Mouse (Mus musculus) heart, adult 2 months (tissue): ENCODE measurements at regions not wholly inside any gene's neighbourhood (a gene's known extent, or its start where the extent isn't known, plus 50 kb on each side); places are given as distances from the start of the nearest gene placed in this dataset.

Experiments used
- CTCF ChIP-seq: fragments of 200-600 bp; IDR thresholded peaks from 2 replicates; pipeline ENCODE4 v1.8.1; 2022; ENCODE audit warnings: antibody characterized with exemption, mild to moderate bottlenecking, moderate library complexity
- EP300 ChIP-seq: fragments of 200-500 bp; IDR thresholded peaks from 2 replicates; pipeline ENCODE4 v1.6.1; 2011; ENCODE audit warnings: low read depth, low read length, control low read depth; ENCODE audit not compliant: insufficient read depth

GRCm38 (mm10) chr9:61120531-61120930, 251.6 kb upstream of the Tle3 start:
- no peak for TF ChIP-seq CTCF
- no peak for TF ChIP-seq EP300
